Mouse (Mus musculus) spleen, adult 2 months (tissue): ENCODE measurements around the gene Aebp1.

Experiments used
- CTCF ChIP-seq: fragments of 200-500 bp; IDR thresholded peaks from 2 replicates; pipeline ENCODE4 v1.5.1; 2011; ENCODE audit warnings: mild to moderate bottlenecking, inconsistent platforms; ENCODE audit not compliant: insufficient read depth, insufficient read length, insufficient replicate concordance; ENCODE audit errors: extremely low read depth
- POLR2A ChIP-seq: fragments of 200-500 bp; IDR thresholded peaks from 2 replicates; pipeline ENCODE4 v1.6.1; 2011; ENCODE audit warnings: low read depth, low read length, inconsistent platforms

GRCm38 (mm10) chr11:5904871-5905270, 43.1 kb downstream of the Aebp1 start:
- TF ChIP-seq CTCF, result no peak
- no peak for TF ChIP-seq POLR2A
